Mouse (Mus musculus) cerebellum, adult 9-10 months (tissue): ENCODE measurements at regions not wholly inside any gene's neighbourhood (a gene's known extent, or its start where the extent isn't known, plus 50 kb on each side); places are given as distances from the start of the nearest gene placed in this dataset.
"Not testable (repeated sequence)": the region's sequence is repeated elsewhere in the genome, so short reads cannot be mapped to it uniquely, and the experiment has no call there.

ENCODE experiments used
- DNase-seq: peaks from one replicate; pipeline ENCODE4 v3.0.0; 2022

GRCm38 (mm10) chr13:16317412-16317811, 305.8 kb downstream of the Inhba start:
- DNase-seq = no peak

- DNase-seq = no peak
Measured at GRCm38 (mm10) chr13:16320392-16320791, 308.7 kb downstream of the Inhba start.

GRCm38 (mm10) chr13:16325661-16326060, 314.0 kb downstream of the Inhba start:
- no peak for DNase-seq

GRCm38 (mm10) chr13:16341727-16342126, 330.1 kb downstream of the Inhba start:
- DNase-seq = no peak

GRCm38 (mm10) chr13:16342171-16342570, 330.5 kb downstream of the Inhba start:
- no peak for DNase-seq

- no peak for DNase-seq
Measured at GRCm38 (mm10) chr13:16343280-16343945, 331.8 kb downstream of the Inhba start.

GRCm38 (mm10) chr13:16349353-16349752, 337.7 kb downstream of the Inhba start:
- no peak for DNase-seq

GRCm38 (mm10) chr13:16350061-16350460, 338.4 kb downstream of the Inhba start:
- no peak for DNase-seq

GRCm38 (mm10) chr13:16355316-16355715, 343.7 kb downstream of the Inhba start:
- DNase-seq = no peak

GRCm38 (mm10) chr13:16379492-16379891, 367.8 kb downstream of the Inhba start:
- no peak for DNase-seq

GRCm38 (mm10) chr13:16379949-16380348, 368.3 kb downstream of the Inhba start:
- no peak for DNase-seq

GRCm38 (mm10) chr13:16382936-16383511, 371.4 kb downstream of the Inhba start:
- DNase-seq = no peak

GRCm38 (mm10) chr13:16416356-16417019, 404.8 kb downstream of the Inhba start:
- DNase-seq = no peak

GRCm38 (mm10) chr13:16424147-16424546, 412.5 kb downstream of the Inhba start:
- DNase-seq = no peak

- DNase-seq = no peak
Measured at GRCm38 (mm10) chr13:16435436-16435835, 423.8 kb downstream of the Inhba start.

GRCm38 (mm10) chr13:16453234-16453633, 441.6 kb downstream of the Inhba start:
- no peak for DNase-seq

GRCm38 (mm10) chr13:16459743-16460142, 448.1 kb downstream of the Inhba start:
- no peak for DNase-seq

- DNase-seq = no peak
Measured at GRCm38 (mm10) chr13:16461681-16462080, 450.0 kb downstream of the Inhba start.

- no peak for DNase-seq
Measured at GRCm38 (mm10) chr13:16464823-16465222, 453.2 kb downstream of the Inhba start.

GRCm38 (mm10) chr13:16465317-16465716, 453.7 kb downstream of the Inhba start:
- DNase-seq = no peak

GRCm38 (mm10) chr13:16465812-16466211, 454.2 kb downstream of the Inhba start:
- DNase-seq = no peak

GRCm38 (mm10) chr13:16476515-16476914, 464.9 kb downstream of the Inhba start:
- DNase-seq = no peak

GRCm38 (mm10) chr13:16487292-16487691, 475.6 kb downstream of the Inhba start:
- DNase-seq = no peak

GRCm38 (mm10) chr13:16490680-16491079, 479.0 kb downstream of the Inhba start:
- not testable (repeated sequence) for DNase-seq
